Mouse (Mus musculus) cerebellum, adult 8-10 months (tissue): ENCODE measurements around the gene Cacna1c.

Experiments
- DNase-seq: peaks from one replicate; pipeline ENCODE4 v3.0.0; 2022

The Cacna1c gene

DNA sequence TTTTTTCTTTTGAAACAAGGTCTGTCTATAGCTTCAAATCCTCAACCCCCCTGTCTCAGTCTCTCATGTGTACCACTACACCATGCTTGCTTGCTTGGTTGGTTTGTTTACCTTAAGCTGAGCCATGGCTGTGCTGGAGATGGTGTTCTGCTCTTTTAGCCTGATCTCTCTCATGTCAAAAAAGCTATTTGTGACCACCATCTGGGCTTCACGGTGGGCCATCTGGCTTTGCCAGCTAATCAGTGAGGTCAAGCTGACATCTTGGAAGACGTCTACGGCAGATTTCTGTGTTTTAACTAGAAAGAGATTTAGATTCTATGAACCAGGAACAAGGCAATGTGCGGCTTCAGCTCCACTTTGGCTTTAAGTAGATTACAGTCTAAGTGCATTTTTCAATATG is 471.3 kb downstream of the Cacna1c start:
- DNase-seq = peak; percentile 87

DNA sequence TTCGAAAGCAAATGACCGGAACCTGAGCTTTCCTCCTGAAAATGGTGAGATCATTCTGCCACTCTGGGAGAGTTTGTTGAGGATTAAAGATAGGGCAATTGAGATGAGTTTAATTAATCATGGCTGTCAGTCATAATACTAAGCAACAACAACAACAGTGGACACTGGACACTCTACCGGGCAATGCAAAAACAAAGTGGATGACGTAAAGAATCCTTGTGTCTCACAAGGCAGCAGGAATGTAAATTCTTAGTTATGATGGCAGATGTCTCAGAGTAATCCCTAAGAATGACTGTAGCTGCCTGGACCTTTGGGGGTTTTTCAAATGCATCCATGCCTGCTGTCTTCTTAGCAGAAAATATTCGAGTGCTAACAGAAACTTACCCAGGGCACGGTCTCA is 471.8 kb downstream of the Cacna1c start:
- no peak for DNase-seq

DNA sequence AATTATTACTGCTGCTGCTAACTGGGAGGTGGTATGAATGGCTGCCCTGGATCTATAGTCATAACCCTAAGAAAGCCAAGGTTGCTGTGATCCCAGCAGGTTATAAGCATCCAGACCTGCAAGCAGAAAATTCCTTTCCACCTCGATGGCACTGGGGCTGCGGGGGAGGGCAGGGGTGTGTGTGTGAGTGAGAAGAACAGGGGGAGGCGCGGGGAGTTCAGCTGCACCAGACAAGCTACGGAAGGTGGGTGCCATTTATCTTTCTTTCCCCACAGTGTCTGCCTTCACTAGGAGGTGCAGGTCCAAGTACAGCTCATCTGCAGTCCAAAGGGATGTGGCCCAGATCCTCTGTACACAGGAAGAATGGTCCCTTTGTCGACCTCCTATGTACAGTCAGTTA is 473.9 kb downstream of the Cacna1c start:
- no peak for DNase-seq

DNA sequence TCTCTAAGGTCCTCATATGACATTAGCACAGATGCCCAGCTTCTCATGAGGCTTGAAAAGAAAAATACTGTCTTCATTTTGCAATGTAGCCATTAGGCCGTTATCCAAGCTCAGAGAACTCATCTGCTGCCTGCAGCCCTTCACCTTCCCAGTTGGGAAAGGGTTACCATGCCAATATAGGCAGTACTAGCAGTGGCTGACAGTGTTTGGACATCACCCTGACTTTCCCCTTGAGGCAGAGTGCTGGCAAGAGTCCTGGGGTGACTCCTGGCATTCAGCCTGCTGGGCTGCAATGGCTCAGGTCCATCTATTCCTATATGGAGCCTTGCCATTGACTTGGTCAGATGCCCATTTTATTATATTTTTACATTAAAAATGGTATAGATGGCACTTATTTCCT is 476.7 kb downstream of the Cacna1c start:
- no peak for DNase-seq

DNA sequence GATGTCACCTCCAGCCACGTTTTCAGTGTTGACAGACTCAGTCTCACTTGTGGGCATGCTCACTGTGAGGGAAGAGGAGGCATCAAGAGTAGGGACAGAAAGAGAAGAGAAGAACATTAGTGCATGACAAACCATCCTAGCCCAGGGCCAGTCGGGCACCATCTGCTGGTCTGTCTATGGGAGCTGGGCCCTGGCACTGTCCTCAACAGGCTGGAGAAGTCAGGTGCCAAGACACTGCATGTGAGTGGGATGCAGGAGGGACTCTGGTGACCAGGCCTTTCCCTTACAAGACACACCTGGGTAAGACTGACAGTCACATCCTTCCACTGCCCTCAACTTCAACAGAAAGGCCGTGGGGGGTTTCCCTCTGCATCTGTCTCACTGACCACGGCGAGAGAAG is 482.9 kb downstream of the Cacna1c start:
- DNase-seq = peak; percentile 71

DNA sequence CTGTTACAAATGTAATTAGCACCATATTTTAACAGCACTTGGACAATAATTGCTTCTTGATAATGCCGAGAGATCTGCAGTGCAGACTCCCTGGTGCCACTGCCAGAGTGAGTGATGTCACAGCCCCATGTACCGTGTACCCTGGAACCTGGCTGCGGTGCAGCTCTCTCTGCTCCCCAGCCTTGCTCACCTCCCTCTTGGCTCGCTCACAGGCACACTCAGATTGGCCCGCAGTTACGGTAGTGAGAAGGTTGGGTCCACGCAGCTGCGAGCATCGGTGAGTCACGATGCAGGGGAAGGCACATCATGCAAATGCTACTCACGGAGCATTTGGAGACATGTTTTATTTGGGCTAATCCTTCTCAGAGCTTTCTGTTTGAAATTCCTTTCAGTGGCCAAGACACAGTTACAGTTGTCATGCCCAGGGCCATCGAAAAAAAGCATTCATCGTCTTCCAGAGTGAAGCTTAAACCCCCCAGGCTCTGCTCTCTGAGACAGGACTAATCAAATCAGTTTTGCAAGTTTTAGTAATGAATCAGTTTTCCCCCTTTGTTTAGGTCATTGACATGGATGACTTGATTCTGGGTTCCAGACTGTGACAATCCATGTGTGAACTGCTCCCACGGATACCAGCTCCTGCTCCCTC is 484.4 kb downstream of the Cacna1c start:
- no peak for DNase-seq

DNA sequence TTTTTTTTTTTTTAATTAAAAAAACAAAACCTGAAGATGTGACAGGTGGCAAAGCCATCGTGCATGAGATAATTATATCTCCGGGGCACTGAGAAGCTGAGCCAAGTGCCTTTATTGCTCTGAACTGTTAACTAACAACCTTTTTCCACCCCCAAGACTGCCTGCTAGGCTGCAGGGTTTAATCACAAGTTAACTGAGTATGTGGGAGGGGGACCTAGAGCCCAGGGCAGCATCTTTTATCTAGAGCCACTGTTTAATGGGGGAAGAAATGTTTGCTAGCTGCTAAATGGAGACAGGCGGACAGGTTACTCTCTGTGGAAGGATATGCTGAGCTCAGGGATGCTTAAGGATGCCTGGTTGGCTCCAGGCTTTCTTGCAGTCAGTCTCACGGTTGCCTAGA is 489.2 kb downstream of the Cacna1c start:
- DNase-seq = no peak

DNA sequence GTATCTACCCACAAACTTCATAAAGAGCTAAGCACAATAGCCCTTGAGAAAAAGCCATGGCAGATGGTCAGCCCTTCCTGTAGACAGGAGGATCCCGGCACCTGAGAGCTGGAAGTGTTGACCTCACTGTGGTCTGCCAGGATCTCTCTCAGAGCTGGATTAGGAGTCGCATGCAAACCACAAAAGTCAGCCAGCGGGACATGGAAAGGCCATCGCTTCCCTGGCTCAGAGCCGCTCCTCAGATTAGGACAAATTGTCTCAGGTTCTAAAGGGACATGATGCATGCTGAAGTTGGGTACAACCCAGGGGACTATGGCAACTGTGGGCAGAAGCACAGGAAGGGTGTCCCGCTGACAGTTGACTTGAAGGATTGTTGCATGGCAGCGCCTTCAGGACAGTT is 490.4 kb downstream of the Cacna1c start:
- peak; percentile 80 for DNase-seq

DNA sequence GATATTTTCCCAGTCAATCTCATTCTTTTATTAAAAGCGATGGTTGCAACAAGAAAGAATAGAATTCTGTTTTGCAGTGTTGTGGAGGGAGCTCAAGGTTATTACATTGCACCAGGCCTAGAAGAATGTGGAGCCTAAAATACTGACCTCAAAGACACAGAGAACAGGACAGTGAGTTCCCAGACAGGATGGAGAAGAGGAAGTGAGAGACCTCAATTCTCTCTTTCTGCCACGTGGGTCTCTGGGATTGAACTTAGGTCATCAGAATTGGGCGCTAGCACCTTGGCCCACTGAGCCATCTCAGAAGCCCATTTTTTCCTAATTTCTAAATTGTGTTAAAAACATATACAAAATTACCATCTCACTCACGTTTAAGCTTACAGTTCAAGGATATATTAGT is 501.6 kb downstream of the Cacna1c start:
- DNase-seq = no peak

DNA sequence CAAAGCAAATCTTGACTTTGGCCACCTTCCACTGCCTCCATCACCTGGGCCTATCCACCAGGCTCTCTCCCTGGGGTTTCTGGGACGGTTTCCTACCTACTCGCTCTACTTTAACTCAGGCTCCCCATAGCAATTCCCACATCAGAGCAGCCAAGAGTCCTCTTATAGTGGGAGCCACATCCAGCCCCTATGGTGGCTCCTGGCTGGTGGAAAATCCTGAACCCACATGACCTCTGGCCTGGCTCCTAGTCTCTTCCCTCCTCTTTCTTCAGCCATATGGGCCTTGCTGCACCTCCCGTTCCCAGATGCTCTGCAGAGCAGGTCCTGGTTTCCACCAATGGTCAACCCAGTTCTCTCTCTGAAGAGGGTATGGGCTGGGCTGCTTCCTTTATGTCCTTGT is 506.8 kb downstream of the Cacna1c start:
- peak; percentile 29 for DNase-seq

DNA sequence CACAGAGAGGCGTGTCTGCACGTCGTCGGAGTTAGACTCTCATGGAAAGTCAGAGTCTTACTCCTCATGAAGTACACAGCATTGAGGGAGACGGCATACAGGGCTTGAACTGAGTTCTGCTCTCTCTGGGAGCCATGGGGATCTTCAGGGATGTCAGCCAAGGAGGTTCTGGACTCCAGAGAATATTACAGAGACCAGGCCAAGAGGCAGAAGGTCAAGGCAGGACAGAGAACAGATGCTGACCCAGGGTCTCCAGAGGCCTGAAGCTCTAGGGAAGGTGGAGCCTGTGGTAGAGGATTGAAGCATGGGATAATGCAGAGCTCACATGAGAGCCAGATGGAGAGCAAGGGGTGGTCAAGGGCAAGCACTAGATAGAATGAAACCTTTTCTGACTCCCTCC is 507.4 kb downstream of the Cacna1c start:
- DNase-seq = no peak

DNA sequence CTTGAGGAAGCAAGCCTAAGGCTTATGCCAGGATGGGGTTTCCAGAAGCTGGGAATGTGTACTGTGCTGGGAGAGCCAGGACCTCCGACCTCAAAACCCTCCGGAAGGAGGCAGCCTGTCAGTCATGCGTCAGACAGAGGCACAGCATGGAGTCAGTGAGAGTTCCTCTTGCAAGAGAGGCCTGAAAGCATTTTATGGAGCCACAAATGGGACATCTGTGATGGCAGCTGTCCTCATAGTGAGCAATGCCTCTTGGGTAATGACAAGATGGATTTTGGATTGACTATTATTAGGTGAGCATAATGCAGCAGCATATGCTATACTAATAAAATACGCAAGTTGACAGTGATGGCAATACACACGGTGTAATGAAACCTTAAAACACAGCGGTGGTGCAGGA is 515.4 kb downstream of the Cacna1c start:
- peak; percentile 25 for DNase-seq

DNA sequence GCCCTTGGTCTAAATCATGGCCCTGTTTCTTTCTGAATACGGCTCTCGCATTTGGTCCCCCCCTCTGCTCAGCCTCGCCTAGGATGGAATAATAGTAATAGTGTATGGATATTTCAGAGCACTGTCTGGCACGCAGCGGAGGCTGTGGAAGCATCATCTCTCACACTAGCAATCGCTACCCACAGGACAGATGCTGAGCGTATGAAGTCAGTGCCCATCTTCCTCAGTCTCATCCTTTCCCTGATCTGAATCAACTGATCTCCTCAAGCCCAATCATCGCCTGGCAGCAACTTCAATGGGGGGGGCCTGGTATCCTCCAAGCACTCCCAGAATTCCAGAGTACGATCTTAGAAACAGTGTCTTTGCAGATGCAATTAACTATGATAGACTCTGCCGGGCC is 518.2 kb downstream of the Cacna1c start:
- no peak for DNase-seq

DNA sequence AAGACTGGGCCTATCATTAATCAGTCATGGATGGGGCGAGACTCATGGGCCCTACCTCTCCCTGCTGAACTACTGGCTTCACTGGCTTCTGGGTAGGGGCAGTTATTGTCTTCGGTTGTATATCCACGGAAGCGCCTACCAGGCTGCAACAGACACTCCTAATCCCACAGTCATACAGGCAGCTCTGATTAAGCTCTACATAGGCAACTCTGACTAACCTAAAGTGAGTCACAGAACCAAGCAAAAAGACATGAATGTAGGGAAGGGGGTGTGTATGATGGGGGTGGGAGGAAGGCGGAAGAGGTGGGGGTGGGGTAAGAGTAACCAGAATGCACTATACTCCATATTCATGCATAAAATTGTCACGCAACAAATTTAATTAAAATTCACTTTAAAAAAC is 518.9 kb downstream of the Cacna1c start:
- no peak for DNase-seq

DNA sequence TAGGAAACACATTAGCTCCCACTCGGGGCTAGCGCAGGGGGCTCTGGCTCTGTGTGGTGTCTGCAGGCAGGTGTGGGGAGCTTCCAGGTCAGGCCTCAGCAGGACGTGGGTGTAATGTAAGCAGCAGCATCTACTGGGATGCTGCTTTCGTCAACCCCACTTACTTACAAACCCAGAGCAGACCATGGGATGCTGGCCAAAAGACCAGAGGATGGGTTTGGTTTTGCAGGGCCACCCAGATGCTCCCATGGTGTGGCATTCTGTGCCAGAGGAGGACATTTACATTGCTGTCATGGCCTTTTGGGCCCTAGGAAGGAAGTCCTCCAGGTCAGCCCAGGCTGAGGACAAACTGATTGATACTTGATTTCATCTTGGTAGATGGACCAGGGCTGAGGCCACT is 521.4 kb downstream of the Cacna1c start:
- DNase-seq = no peak

DNA sequence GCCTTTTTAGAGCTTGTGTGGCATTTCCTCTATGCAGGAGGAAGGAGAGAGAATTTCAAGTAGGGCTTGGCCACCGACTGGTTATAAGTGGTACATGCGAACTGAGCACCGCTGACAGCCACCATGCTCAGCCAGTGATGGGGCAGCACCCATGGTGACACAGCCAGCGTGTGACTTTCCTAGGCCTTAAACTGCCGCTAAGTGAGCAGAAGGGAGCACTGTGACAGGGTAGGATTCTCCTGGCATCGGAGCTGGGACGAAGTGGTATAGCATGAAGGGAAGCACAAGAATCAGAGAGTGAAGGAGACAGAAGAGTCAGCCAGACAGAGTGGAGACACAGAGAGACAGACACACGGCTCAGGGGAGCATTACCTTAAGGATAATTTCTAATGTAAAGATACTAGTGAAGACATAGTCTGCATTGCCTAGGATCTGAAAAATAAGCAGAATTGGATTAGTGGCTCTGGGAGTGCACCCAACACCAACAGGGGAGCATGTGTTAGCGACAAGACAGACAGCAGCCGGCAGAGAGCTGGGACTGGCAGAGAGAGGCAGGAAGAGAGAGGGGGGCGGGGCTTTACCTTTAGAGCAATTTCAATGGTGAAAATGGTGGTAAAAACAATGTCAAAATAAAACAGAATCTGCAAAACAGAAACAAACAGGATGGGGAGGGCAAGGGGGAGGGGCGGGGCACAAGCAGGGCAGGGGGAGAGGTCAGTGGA is 522.1 kb downstream of the Cacna1c start:
- peak; percentile 36 for DNase-seq

DNA sequence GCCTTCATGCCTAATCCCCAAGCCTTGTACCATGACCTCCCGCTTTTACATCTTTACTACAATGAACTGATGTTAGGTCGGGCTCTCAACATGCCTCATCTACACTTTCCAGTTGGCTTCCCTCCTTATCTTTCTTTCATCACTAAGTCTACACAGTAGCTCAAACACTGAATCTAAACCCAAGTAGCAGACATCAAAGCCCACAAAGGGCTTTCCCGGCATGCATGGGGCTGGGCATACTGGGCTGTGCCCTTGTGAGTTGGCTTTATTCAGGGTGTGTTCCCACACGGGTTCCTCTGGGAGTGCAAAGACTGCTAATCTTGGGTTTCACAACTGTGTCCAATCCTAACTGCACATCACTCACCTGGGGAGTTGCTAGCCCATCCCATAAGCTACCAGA is 542.9 kb downstream of the Cacna1c start:
- DNase-seq = no peak

DNA sequence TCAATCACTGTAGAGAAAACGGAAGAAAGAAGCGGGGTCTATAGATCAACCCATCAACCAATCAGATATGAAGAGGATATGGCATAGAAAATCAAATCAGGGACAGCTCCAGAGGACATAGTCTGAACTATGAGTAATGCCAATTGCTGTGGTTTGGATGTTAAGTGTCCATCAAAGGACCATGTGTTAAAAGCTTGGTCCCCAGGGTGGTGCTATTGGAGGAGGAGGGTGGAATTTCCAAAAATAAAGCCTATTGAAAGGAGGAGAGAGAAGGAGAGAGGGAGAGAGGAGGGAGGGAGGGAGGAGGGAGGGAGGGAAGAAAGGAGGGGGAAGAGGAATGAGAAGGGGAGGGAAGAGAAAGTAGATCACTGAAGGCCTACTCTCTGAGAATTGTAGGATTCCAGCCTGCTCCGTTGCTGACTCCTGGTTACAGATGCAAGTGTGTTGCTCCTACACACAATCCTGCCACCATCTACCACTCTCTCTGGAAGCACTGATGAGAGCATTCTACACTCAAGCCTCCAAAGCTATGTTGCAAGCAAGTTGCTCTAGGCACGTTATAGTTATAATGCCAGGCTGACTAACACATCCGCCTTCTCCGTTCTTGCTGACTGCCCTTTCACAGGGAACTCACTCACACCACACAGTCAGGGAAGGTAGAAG is 547.0 kb downstream of the Cacna1c start:
- DNase-seq = no peak

DNA sequence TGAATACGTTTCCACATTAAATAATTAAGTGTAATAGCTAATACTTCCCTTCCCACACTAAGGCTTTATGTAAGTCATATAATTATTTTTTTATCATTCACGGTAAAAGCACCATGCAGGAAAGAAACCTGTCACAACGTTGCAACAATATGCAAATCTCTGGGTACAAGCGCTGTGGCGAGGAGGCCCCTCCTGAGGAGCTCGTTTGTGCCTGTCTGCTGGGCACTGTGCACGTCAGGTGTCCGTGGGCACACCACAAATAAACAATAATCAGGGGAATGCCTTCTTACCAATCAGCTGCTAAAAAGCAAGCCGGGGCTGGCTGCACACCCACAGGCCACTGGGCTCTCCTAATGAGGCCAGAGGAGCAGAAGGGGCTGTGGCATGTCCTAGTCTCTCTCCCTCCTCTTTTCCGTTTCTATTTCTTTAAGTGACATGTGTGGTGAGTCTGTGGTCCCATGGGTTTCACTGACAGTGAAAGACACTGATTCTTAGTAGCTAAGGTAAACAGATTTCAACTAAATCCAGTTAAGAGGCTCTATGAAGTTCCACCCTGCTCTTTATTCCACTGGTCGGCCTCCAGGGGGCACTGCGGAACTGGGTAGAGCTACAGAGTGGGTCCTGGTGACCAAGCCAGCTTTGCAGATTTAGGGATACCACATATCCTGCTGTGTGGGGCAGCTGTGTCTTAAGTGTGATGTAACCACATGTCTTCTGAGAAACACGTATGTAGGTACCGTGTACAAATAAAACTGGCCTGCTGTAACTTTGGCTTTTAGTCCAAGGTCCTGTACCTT is 549.8 kb downstream of the Cacna1c start:
- DNase-seq = peak; percentile 82

DNA sequence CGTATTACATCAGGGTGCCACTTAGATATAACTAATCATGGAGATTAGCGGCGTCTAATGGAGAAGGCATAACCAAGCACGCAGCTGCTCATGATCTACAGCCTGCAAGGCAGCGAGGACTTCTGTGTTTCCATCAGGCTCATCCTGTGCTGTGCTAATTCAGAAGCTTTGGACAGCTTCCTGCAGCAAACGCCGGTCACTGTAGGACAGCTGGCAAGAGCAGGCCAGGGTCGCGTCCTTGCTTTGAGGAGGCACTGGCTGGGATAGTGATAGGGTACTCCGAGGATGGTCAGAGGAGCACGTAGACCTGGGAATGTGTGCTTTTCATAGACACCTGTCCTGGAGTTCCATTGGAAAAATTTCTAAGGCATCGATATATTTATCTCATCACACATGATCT is 551.4 kb downstream of the Cacna1c start:
- DNase-seq = no peak

DNA sequence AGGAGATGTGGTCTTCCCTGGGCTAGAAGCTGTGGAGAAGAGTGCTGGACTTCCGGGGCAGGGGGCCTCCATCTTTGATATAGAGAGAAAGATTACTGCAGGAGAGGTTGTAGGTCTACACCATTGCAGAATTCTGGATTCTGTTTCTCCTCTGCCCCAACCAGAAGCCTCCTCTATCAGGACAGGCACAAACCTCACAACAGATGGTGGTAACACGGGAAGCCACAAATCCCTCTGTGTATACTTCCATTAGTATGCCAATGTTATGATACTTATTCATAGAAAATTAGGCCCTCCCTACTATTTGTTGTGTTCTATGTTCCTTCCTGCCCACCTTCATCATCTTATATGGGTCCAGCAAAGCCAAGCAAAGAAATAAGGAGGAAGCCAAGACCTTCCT is 552.7 kb downstream of the Cacna1c start:
- DNase-seq = no peak

DNA sequence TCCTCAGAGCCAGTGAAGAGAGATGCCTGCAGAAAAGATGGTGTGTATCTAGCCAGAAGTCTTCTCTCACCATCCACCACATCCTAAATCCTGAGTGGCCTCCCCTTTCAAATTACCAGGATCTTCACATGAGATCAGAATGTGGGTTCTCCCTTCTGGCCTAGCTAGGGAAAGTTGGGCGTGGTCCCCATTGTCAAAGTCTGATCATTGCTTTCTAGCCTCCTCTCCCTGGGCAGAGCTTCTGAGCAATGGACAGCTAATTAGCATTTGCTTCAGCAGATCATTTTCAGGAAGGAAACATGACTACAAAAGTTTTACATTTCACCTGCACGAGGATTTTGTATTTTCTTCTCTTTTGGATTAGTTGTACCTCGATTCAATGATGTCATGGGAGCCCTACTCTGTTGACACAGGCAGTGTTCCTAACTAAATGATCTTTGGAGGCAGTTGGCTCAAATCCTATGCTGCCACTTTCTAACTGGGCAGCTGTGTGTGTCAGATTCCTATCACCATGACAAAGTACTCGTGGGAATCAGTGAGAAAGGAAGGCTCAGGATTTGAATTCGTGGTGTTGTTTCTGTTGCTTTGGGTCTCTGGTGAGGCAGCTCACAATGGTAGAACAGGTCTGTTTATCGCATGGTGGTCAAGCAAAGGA is 554.4 kb downstream of the Cacna1c start:
- DNase-seq = no peak

DNA sequence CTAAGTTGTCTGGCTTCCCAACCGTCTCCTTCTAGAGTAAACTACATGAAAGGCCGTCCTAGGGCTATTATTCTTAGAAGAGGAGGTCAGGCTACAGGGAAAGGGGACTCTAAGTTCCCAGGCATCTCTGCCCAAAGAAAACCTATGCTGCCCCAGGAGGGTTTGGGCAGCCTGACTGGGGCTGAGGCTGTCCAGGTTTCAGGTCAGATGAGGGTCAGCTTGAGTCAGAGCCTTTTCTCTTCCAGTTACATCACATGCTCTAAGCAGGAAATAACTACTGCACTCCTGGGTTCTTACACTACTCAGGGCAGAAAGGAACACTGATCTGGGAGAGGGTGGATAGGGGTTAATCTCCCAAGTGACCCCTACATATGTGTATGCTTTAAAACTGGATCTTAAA is 556.4 kb downstream of the Cacna1c start:
- no peak for DNase-seq
